Mouse (Mus musculus): ENCODE results near the gene Pld5.

Gene Pld5

GRCm38 (mm10) chr1:176167784-176168183, 107.3 kb downstream of the Pld5 start:
- DNase-seq (ENCODE audit: low read depth): no peak

GRCm38 (mm10) chr1:176167114-176167513, 108.0 kb downstream of the Pld5 start:
- no peak for DNase-seq (ENCODE audit: low read depth)

- no peak for DNase-seq (ENCODE audit: low read depth)
These were observed 129.8 kb downstream of the Pld5 start for GRCm38 (mm10) chr1:176145306-176145705.

- no peak for DNase-seq (ENCODE audit: low read depth)
These were observed 140.7 kb downstream of the Pld5 start for GRCm38 (mm10) chr1:176134379-176134778.

- no peak for DNase-seq (ENCODE audit: low read depth)
These were observed 149.3 kb downstream of the Pld5 start for GRCm38 (mm10) chr1:176125771-176126170.

- DNase-seq (ENCODE audit: low read depth): no peak
These were observed 150.7 kb downstream of the Pld5 start for GRCm38 (mm10) chr1:176124441-176124840.

- DNase-seq (ENCODE audit: low read depth): no peak
These were observed 151.3 kb downstream of the Pld5 start for GRCm38 (mm10) chr1:176123781-176124180.

GRCm38 (mm10) chr1:176115604-176116003, 159.5 kb downstream of the Pld5 start:
- DNase-seq (ENCODE audit: low read depth): no peak

GRCm38 (mm10) chr1:176098685-176099320, 176.3 kb downstream of the Pld5 start:
- no peak for DNase-seq (ENCODE audit: low read depth)

- peak; percentile 3 for DNase-seq (ENCODE audit: low read depth)
These were observed 183.0 kb downstream of the Pld5 start for GRCm38 (mm10) chr1:176092119-176092518.

GRCm38 (mm10) chr1:176089382-176089781, 185.7 kb downstream of the Pld5 start:
- no peak for DNase-seq (ENCODE audit: low read depth)

GRCm38 (mm10) chr1:176085952-176086648, 189.0 kb downstream of the Pld5 start:
- no peak for DNase-seq (ENCODE audit: low read depth)

GRCm38 (mm10) chr1:176082306-176082705, 192.8 kb downstream of the Pld5 start:
- DNase-seq (ENCODE audit: low read depth): no peak

- DNase-seq (ENCODE audit: low read depth): no peak
These were observed 194.1 kb downstream of the Pld5 start for GRCm38 (mm10) chr1:176080969-176081368.

- no peak for DNase-seq (ENCODE audit: low read depth)
These were observed 196.7 kb downstream of the Pld5 start for GRCm38 (mm10) chr1:176078410-176078809.

- no peak for DNase-seq (ENCODE audit: low read depth)
These were observed 198.3 kb downstream of the Pld5 start for GRCm38 (mm10) chr1:176076799-176077198.

- DNase-seq (ENCODE audit: low read depth): no peak
These were observed 199.3 kb downstream of the Pld5 start for GRCm38 (mm10) chr1:176075810-176076209.

GRCm38 (mm10) chr1:176075409-176075808, 199.7 kb downstream of the Pld5 start:
- DNase-seq (ENCODE audit: low read depth): no peak

GRCm38 (mm10) chr1:176074526-176074925, 200.6 kb downstream of the Pld5 start:
- no peak for DNase-seq (ENCODE audit: low read depth)

- DNase-seq (ENCODE audit: low read depth): no peak
These were observed 209.8 kb downstream of the Pld5 start for GRCm38 (mm10) chr1:176065281-176065680.

GRCm38 (mm10) chr1:176064471-176064870, 210.6 kb downstream of the Pld5 start:
- DNase-seq (ENCODE audit: low read depth): no peak

GRCm38 (mm10) chr1:176053653-176054052, 221.5 kb downstream of the Pld5 start:
- DNase-seq (ENCODE audit: low read depth): no peak

GRCm38 (mm10) chr1:176046995-176047394, 228.1 kb downstream of the Pld5 start:
- no peak for DNase-seq (ENCODE audit: low read depth)

GRCm38 (mm10) chr1:176046375-176046774, 228.7 kb downstream of the Pld5 start:
- DNase-seq (ENCODE audit: low read depth): no peak
